Mouse (Mus musculus): ENCODE results near the gene Tmem123.

- no peak for TF ChIP-seq TAL1 (IDR thresholded peaks at IDR 0.05; ENCODE audit: low read length)
- no peak for TF ChIP-seq GATA1 (IDR thresholded peaks at IDR 0.05; ENCODE audit: low read length)
Measured at GRCm38 (mm10) chr9:7775011-7775410, 11.2 kb downstream of the Tmem123 start.

Data from erythroblast, embryonic 14.5 days (primary cell).